Mouse (Mus musculus) adrenal gland, adult 18-20 months (tissue): Measurements from ENCODE around the gene Zfp36l2. TPM values are rescaled to one million over a fixed set of nuclear protein-coding genes. Genes with fewer than 3 reads are reported as not detected.
A peak's percentile ranks its signal among the peaks of the same experiment; 100 is the strongest.

ENCODE experiments used
- DNase-seq, 2 experiments: peaks; one replicate each; pipeline ENCODE4 v3.0.0; 2021 to 2022; ENCODE audit warnings: low spot score in 2 of 2
- total RNA-seq, 2 experiments: library from RNA; stranded (reverse); gene quantifications; 1 replicate in 1 of 2; 2 replicates in 1 of 2; pipeline ENCODE4 v1.2.3; 2021

Gene Zfp36l2
- total RNA-seq, 2 experiments from 2014 or later = 51.2 to 89.3 TPM

GRCm38 (mm10) chr17:84179026-84179972 lies 8.4 kb downstream of the Zfp36l2 start:
- peak in 1 of 2 experiments; percentile 15 for DNase-seq

- peak in 1 of 2 experiments; percentile 22 for DNase-seq
Measured at GRCm38 (mm10) chr17:84177481-84177880, 10.3 kb downstream of the Zfp36l2 start.

- peak in 1 of 2 experiments; percentile 14 for DNase-seq
Measured at GRCm38 (mm10) chr17:84176446-84176845, 11.3 kb downstream of the Zfp36l2 start.

GRCm38 (mm10) chr17:84175196-84175595 lies 12.6 kb downstream of the Zfp36l2 start:
- peak in 1 of 2 experiments; percentile 18 for DNase-seq

GRCm38 (mm10) chr17:84167377-84167776 lies 20.4 kb downstream of the Zfp36l2 start:
- peak in 1 of 2 experiments; percentile 12 for DNase-seq

- DNase-seq = peak in 1 of 2 experiments; percentile 14
Measured at GRCm38 (mm10) chr17:84166135-84166860, 21.4 kb downstream of the Zfp36l2 start.

GRCm38 (mm10) chr17:84165735-84166134 lies 22.0 kb downstream of the Zfp36l2 start:
- peak in 1 of 2 experiments; percentile 12 for DNase-seq

- peak in 1 of 2 experiments; percentile 10 for DNase-seq
Measured at GRCm38 (mm10) chr17:84164146-84164545, 23.6 kb downstream of the Zfp36l2 start.

GRCm38 (mm10) chr17:84163066-84163785 lies 24.5 kb downstream of the Zfp36l2 start:
- DNase-seq = peak in 1 of 2 experiments; percentile 12

- DNase-seq = peak in 1 of 2 experiments; percentile 15
Measured at GRCm38 (mm10) chr17:84162211-84162760, 25.5 kb downstream of the Zfp36l2 start.

- peak in 1 of 2 experiments; percentile 18 for DNase-seq
Measured at GRCm38 (mm10) chr17:84161231-84161854, 26.4 kb downstream of the Zfp36l2 start.

GRCm38 (mm10) chr17:84158891-84159290 lies 28.9 kb downstream of the Zfp36l2 start:
- DNase-seq = peak in 1 of 2 experiments; percentile 13

- peak in 1 of 2 experiments; percentile 18 for DNase-seq
Measured at GRCm38 (mm10) chr17:84158461-84158795, 29.3 kb downstream of the Zfp36l2 start.

- DNase-seq = peak in 1 of 2 experiments; percentile 8
Measured at GRCm38 (mm10) chr17:84157743-84158460, 29.8 kb downstream of the Zfp36l2 start.

GRCm38 (mm10) chr17:84156748-84157742 lies 30.7 kb downstream of the Zfp36l2 start:
- peak in 1 of 2 experiments; percentile 15 for DNase-seq

- DNase-seq = no peak
Measured at GRCm38 (mm10) chr17:84156227-84156573, 31.5 kb downstream of the Zfp36l2 start.

- DNase-seq = peak in 1 of 2 experiments; percentile 15
Measured at GRCm38 (mm10) chr17:84155516-84156226, 32.1 kb downstream of the Zfp36l2 start.

- DNase-seq = peak in 1 of 2 experiments; percentile 12
Measured at GRCm38 (mm10) chr17:84155029-84155338, 32.8 kb downstream of the Zfp36l2 start.
